Mouse (Mus musculus): ENCODE data around the gene Kcp. TPM values are rescaled to one million over a fixed set of nuclear protein-coding genes. Genes with fewer than 3 reads are reported as not detected.

The Kcp gene
- total RNA-seq, 2 experiments from 2014 or later = 1.1 to 2.0 TPM

GRCm38 (mm10) chr6:29434911-29435691 lies 72.7 kb downstream of the Kcp start:
- Histone ChIP-seq H3K4me3 (no peak overlapping the region), H3K27ac (no peak overlapping the region; the same call in 1 of the 2 replicates)
- DNase-seq (ENCODE audit: low spot score in 2 of 2) = no peak
- TF ChIP-seq CTCF (conservative IDR thresholded peaks at IDR 0.05) = no peak

DNA sequence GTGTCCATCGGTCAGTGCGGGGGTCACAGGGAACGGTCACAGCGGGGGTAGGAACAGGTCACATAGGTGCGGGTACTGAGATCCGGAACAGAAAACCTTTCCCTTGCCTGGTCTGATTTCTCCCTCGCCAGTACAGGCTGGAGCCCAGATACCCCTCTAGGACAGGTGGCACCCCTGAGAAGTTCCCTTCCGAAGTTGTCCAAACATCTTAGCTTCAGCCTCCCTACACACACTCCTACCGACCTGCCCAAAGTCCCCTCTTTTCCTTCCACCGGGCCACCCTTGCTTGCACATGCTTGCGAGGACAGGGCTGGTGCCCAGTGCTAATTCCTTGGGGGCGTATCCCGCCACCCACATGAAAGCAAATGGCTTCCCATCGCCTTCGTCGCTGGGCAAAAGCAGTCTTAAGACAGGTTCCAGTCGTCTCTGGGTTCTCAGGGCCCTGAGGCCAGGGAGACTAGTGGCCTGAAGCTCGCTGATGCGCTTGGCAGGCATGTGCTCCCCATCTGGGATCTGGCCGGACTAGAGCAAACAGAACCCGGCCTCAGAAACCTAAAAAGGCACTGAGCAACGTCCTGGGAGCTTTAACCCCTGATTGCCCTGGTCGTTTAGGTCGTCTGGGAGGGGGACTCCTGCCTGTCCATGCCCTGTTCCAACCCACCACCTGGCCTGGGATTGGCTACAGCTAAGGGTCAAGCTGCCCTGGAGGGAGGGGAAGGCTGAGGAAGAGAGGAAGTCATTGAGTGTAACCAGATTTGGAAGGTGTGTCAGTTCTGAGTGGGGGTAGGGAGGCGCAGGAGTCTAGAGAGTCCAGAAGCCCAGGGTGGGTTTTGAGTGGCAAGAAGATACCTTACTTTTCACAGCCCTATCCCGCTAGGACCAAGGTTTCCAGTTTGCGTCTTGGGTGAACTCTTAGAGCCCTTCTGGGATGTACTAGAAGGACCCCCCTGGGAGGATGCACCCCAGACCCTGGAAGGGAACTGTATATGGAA lies 73.7 kb downstream of the Kcp start:
- H3K27ac ChIP-seq = no peak overlapping the region
- DNase-seq (ENCODE audit: low spot score in 2 of 2) = no peak
- TF ChIP-seq CTCF (conservative IDR thresholded peaks at IDR 0.05) = no peak
- H3K4me3 ChIP-seq = peak overlapping the region; percentile 39; the same call in 1 of the 2 replicates

- DNase-seq (ENCODE audit: low spot score in 2 of 2) = no peak
- TF ChIP-seq CTCF (conservative IDR thresholded peaks at IDR 0.05) = no peak
- H3K27ac ChIP-seq = no peak within 1 kb of the TSS
- peak within 1 kb of the TSS; percentile 39 for H3K4me3 ChIP-seq
Observed at GRCm38 (mm10) chr6:29433038-29433803, 74.5 kb downstream of the Kcp start, which contains the start of gene Flnc. TSS of gene Flnc (plus strand) at chr6:29433256.

DNA sequence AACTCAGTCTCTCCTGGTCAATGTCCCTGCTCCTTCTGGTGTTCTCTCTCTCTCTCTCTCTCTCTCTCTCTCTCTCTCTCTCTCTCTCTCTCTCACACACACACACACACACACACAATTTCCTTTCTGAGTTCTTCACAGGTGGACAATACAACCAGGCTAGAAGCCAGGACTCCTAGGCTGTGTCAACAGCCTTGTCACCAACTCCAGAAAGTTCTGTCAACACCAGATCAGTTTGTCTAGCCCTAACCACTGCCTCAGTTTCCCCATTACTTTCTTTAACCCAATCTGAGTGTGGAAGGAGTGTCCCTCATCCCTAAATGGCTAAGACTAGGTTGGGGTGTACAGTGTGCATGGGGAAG lies 75.1 kb downstream of the Kcp start:
- Histone ChIP-seq H3K4me3 (peak overlapping the region; percentile 39), H3K27ac (no peak overlapping the region)
- no peak for DNase-seq (ENCODE audit: low spot score in 2 of 2)
- no peak for TF ChIP-seq CTCF (conservative IDR thresholded peaks at IDR 0.05)

- no peak overlapping the region for H3K27ac ChIP-seq
- no peak overlapping the region for H3K4me3 ChIP-seq
- no peak for TF ChIP-seq CTCF (conservative IDR thresholded peaks at IDR 0.05)
- no peak for DNase-seq (ENCODE audit: low spot score in 2 of 2)
Observed at GRCm38 (mm10) chr6:29432156-29432555, 75.6 kb downstream of the Kcp start.

GRCm38 (mm10) chr6:29431473-29431872 lies 76.3 kb downstream of the Kcp start:
- no peak for TF ChIP-seq CTCF (conservative IDR thresholded peaks at IDR 0.05)
- no peak for DNase-seq (ENCODE audit: low spot score in 2 of 2)
- Histone ChIP-seq H3K4me3 (no peak overlapping the region), H3K27ac (no peak overlapping the region)

DNA sequence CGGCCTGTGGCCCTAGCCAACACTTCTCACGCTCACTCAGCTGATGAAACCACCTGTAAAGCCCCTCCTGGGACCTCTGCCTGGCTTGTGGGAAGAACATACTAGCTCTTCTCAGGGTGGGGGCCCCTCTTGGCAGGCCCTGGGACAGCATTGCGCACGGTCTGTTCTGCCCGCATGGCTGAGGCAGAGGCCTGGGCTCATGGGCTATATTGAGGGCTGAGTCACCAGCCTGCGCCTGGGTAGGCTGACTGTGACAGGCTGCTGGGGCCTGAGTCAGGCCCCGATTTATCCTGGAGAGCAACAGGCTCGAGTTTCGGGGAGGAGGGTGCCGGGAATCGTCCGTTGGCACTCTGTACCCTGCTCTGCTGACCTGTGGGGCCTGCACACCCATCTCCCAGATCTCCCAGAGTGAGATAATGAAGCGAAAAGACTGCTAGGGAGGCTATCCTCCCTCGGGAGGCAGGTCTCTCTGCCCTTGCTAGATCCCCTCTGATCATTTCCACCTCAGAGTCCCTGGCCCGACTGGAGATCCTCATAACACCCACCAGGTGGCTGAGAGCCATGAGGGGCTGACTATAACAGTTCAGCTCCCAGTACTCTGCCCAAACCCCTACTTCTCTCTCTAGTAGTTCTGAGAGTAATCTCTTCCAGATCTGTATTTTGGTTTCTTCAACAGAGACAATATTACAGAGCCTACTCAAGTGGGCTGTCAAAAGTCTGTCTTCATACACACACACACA lies 76.9 kb downstream of the Kcp start:
- TF ChIP-seq CTCF (conservative IDR thresholded peaks at IDR 0.05) = no peak

GRCm38 (mm10) chr6:29428171-29428570 lies 79.6 kb downstream of the Kcp start:
- Histone ChIP-seq H3K27ac (no peak overlapping the region), H3K4me3 (no peak overlapping the region)
- TF ChIP-seq CTCF (conservative IDR thresholded peaks at IDR 0.05) = no peak
- no peak for DNase-seq (ENCODE audit: low spot score in 2 of 2)

More for the DNA sequence above, 76.9 kb downstream of the Kcp start:
- H3K27ac ChIP-seq = no peak overlapping the region
- DNase-seq (ENCODE audit: low spot score in 2 of 2) = no peak
- no peak overlapping the region for H3K4me3 ChIP-seq

DNA sequence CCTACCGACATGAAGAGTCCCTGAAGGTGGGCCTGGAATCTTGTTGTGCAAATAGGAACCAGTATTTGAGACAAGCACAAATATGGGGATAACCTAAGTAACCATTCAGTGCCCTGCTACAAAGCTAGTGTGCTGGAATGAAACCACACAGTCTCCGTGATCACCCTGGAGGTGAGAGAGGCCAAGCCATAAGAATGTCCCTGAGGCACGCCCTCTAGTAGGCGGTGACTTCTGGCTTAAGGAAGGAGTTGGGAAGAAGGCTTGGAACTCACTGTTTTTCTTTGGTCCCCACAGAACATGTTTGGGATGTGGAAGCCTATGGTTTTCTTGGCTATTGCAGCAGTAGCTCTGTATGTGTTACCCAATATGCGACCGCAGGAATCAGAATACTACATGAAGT lies 81.4 kb downstream of the Kcp start:
- no peak overlapping the region for H3K4me3 ChIP-seq
- H3K27ac ChIP-seq = no peak overlapping the region
- no peak for DNase-seq (ENCODE audit: low spot score in 2 of 2)
- no peak for TF ChIP-seq CTCF (conservative IDR thresholded peaks at IDR 0.05)

DNA sequence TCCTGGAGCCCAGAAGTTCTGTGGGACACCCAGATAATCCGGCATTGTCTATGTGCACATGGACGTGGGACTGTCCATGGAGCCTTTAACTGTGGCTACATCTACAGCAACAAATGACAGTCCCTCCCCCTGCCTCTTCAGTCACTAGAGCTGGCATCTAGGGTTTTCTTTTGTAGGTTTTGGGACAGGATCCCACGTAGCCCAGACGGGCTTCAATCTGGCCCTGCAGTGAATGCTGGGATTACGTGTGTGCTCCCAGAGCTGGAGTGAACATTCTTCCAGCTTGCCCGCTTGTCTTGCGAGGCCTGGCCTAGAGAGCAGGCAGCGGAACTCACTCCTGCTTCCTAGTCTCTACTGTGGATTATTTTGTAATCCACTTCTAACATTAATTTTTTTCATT lies 82.6 kb downstream of the Kcp start:
- no peak for TF ChIP-seq CTCF (conservative IDR thresholded peaks at IDR 0.05)
- H3K4me3 ChIP-seq = no peak overlapping the region
- H3K27ac ChIP-seq = no peak overlapping the region
- DNase-seq (ENCODE audit: low spot score in 2 of 2) = peak in 1 of 2 experiments; percentile 20

Other genes with a start within 250 kb of the Kcp start
- gene Hilpda, start 235.5 kb downstream of the Kcp start, total RNA-seq (2021) = 1 to 10 TPM; 6.4 to 6.6 TPM
- under 1 TPM; 0.51 to 0.56 TPM for gene Fam71f2, start 228.4 kb downstream of the Kcp start, total RNA-seq (2021)
- gene Fam71f1, start 188.8 kb downstream of the Kcp start, total RNA-seq (2021) = not detected
- gene Calu, start 159.9 kb downstream of the Kcp start, total RNA-seq (2021) = 10 to 100 TPM; 65.3 to 67.6 TPM
- gene Opn1sw, start 119.5 kb downstream of the Kcp start, total RNA-seq (2021) = not detected
- 10 to 100 TPM; 66.9 to 74.2 TPM for gene Ccdc136, start 111.6 kb downstream of the Kcp start, total RNA-seq (2021)
- 1 to 10 TPM; 1.2 to 1.4 TPM for gene Flnc, start 74.7 kb downstream of the Kcp start, total RNA-seq (2021)
- 100 to 1,000 TPM; 245 to 247 TPM for gene Atp6v1f, start 40.2 kb downstream of the Kcp start, total RNA-seq (2021)
- gene Atp6v1fnb, start 36.5 kb downstream of the Kcp start, total RNA-seq (2021) = under 1 TPM in 1 of 2 experiments, not detected in 1; 0.59 TPM
- gene Irf5, start 18.7 kb upstream of the Kcp start, total RNA-seq (2021) = 1 to 10 TPM; 3.8 to 5.1 TPM
- gene Tnpo3, start 101.9 kb upstream of the Kcp start, total RNA-seq (2021) = 10 to 100 TPM; 65.7 to 72.7 TPM
- 10 to 100 TPM; 31.7 to 34.8 TPM for gene Tspan33, start 186.3 kb upstream of the Kcp start, total RNA-seq (2021)
- 10 to 100 TPM; 16.5 to 18.5 TPM for gene Smo, start 227.6 kb upstream of the Kcp start, total RNA-seq (2021)